Mouse (Mus musculus): ENCODE results near the gene Fut8.

DNA sequence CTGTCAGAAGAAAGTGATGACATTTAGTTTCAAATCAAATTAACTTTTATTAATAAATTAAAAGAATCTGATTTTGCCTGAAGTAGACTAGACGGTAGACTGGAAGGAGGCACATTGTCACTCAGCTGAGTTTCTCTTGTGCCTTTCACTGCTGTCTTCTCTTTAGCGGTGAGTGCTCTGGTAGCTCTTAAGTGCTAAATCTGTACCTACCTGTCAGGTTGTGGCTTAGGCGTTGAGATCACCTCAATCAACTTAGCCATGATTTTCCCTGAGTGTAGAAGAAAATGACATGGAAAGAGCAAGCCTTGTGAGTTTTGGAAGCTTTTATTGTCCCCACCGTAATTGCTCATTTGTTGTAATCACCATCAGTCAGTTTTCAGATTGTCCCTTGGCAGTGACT, 59.2 kb downstream of the Fut8 start:
- no peak for TF ChIP-seq CTCF (IDR thresholded peaks at IDR 0.05; ENCODE audit: extremely low read depth, insufficient read length, insufficient replicate concordance, low read depth, low read length)
- TF ChIP-seq POLR2A (IDR thresholded peaks at IDR 0.05; ENCODE audit: low read depth, low read length), result no peak

All from small intestine, adult 2 months (tissue).